In genomic region chr17:55124846-55125245, GRCm38 (mm10) we compare ENCODE assay signal across 14 mouse cellular contexts.
"Had no signal": no experiment of that assay in that cellular context is flagged by ENCODE, and none has a peak within 500 bp of the region (broad histone marks: within the 10 kb centered on the region; RNA-seq: fewer than 3 reads in every experiment).

No protein-coding gene starts in this region.

- H3K27me3 ChIP-seq: limb, embryonic 15.5 days; liver, embryonic 13.5 days; lung, embryonic 15.5 days; megakaryocyte, embryonic 14.5 days; midbrain, embryonic 15.5 days; neural tube, embryonic 12.5 days had no signal

- DNase-seq: kidney, postnatal 10 days; liver, embryonic 13.5 days; liver, postnatal 0 days; lung, postnatal 14 days; right cerebral cortex, postnatal 4 days; spleen, adult 18-20 months; thymus, postnatal 36 days had no signal

- H3K9me3 ChIP-seq: limb, embryonic 15.5 days; liver, embryonic 13.5 days; lung, embryonic 15.5 days; megakaryocyte, embryonic 14.5 days; midbrain, embryonic 15.5 days; neural tube, embryonic 12.5 days had no signal

- H3K4me2 ChIP-seq: limb, embryonic 15.5 days; liver, embryonic 13.5 days; lung, embryonic 15.5 days; midbrain, embryonic 11.5 days; midbrain, embryonic 15.5 days; neural tube, embryonic 12.5 days had no signal

- H3K9ac ChIP-seq: limb, embryonic 15.5 days; liver, embryonic 13.5 days; liver, postnatal 0 days; lung, embryonic 15.5 days; midbrain, embryonic 15.5 days; neural tube, embryonic 12.5 days had no signal

- H3K4me1 ChIP-seq: limb, embryonic 15.5 days; liver, embryonic 13.5 days; lung, embryonic 15.5 days; megakaryocyte, embryonic 14.5 days; midbrain, embryonic 15.5 days; neural tube, embryonic 12.5 days had no signal

- H3K36me3 ChIP-seq: limb, embryonic 15.5 days; liver, embryonic 13.5 days; lung, embryonic 15.5 days; midbrain, embryonic 15.5 days; neural tube, embryonic 12.5 days had no signal

- ATAC-seq: liver, postnatal 0 days; midbrain, embryonic 15.5 days had no signal

- H3K27ac ChIP-seq: limb, embryonic 15.5 days; liver, embryonic 13.5 days; lung, embryonic 15.5 days; macrophage; midbrain, embryonic 15.5 days; neural tube, embryonic 12.5 days had no signal

- H3K4me3 ChIP-seq: limb, embryonic 15.5 days; liver, embryonic 13.5 days; lung, embryonic 15.5 days; megakaryocyte, embryonic 14.5 days; midbrain, embryonic 15.5 days; neural tube, embryonic 12.5 days had no signal
